Mouse (Mus musculus): ENCODE measurements around the gene Nwd2. TPM values are rescaled to one million over a fixed set of nuclear protein-coding genes. Genes with fewer than 3 reads are reported as not detected.

Gene Nwd2
- polyA plus RNA-seq, 1 experiment: 9.1 TPM

GRCm38 (mm10) chr5:63765886-63766285 lies 117.0 kb downstream of the Nwd2 start:
- no peak for TF ChIP-seq CTCF (IDR thresholded peaks at IDR 0.05; ENCODE audit: borderline replicate concordance, extremely low read depth, insufficient read depth, insufficient read length)
- TF ChIP-seq POLR2A (IDR thresholded peaks at IDR 0.05; ENCODE audit: borderline replicate concordance, extremely low read depth, insufficient read depth, insufficient read length, poor library complexity, severe bottlenecking): no peak
- peak; percentile 82 for DNase-seq (ENCODE audit: low read depth)

DNA sequence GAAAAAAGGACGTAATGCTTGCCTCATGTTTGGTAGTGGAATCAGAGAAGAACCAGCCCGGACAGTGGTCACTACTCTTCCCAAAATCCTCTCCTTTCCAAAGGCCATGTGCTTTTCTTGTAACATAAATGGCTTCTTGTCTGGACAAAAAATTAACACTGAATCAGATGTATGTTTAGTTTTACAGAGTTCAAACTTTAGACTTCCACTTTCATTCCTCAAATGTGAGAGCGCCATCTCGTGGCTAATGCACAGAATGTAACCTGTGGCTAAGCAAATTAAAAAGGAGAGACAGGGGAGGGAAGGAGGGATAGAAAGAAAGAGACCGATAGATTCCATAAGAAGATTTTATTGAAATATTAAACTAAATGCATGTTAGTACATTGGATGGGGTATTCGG lies 117.8 kb downstream of the Nwd2 start:
- TF ChIP-seq CTCF (IDR thresholded peaks at IDR 0.05; ENCODE audit: borderline replicate concordance, extremely low read depth, insufficient read depth, insufficient read length) (peak; percentile 66; the same call in 1 of the 2 replicates), POLR2A (IDR thresholded peaks at IDR 0.05; ENCODE audit: borderline replicate concordance, extremely low read depth, insufficient read depth, insufficient read length, poor library complexity, severe bottlenecking) (no peak)
- peak; percentile 90 for DNase-seq (ENCODE audit: low read depth)

- DNase-seq (ENCODE audit: low read depth): peak; percentile 83
- TF ChIP-seq CTCF (IDR thresholded peaks at IDR 0.05; ENCODE audit: borderline replicate concordance, extremely low read depth, insufficient read depth, insufficient read length) (no peak), POLR2A (IDR thresholded peaks at IDR 0.05; ENCODE audit: borderline replicate concordance, extremely low read depth, insufficient read depth, insufficient read length, poor library complexity, severe bottlenecking) (no peak)
These were observed 118.6 kb downstream of the Nwd2 start for GRCm38 (mm10) chr5:63767464-63767863.

DNA sequence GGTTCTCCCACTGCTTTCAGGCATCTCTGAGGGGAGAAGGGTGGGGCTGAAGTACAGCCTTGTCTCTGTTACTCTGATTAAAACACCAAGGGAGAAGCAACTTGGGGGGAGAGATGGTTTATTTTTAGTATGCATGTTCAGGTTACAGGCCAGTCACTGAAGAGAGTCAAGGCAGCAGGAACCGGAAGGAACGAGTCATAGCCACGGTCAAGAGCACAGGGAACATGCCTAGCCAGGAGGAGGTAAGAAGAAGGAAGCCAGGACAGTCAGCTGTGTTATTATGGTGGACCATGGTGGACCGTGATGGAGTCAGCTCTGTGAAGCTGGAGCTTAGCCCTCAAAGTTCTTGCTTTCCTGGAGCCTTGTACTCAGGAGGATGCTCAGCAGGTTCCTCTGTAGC lies 119.3 kb downstream of the Nwd2 start:
- no peak for DNase-seq (ENCODE audit: low read depth)
- no peak for TF ChIP-seq CTCF (IDR thresholded peaks at IDR 0.05; ENCODE audit: borderline replicate concordance, extremely low read depth, insufficient read depth, insufficient read length)
- no peak for TF ChIP-seq POLR2A (IDR thresholded peaks at IDR 0.05; ENCODE audit: borderline replicate concordance, extremely low read depth, insufficient read depth, insufficient read length, poor library complexity, severe bottlenecking)

DNA sequence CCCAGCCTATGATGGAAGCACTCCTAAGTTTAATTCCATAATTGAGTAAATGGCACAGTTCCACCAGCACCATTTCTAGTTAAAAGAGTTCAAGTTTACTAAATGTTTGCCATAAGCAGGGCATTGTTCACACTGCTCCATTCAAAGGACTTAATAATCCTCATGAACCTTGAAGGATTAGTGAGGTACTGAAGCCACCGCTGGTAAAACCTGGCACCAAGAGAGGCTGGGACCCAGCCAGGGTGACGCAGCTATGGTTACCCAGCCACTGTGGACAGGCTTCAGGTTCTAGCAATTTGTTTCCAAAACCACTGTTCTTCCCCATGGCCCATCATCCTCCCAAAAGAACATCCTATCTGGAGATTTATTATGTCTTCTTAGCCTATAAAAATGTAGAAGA lies 124.1 kb downstream of the Nwd2 start:
- DNase-seq (ENCODE audit: low read depth): peak; percentile 56
- TF ChIP-seq POLR2A (IDR thresholded peaks at IDR 0.05; ENCODE audit: borderline replicate concordance, extremely low read depth, insufficient read depth, insufficient read length, poor library complexity, severe bottlenecking) (no peak), CTCF (IDR thresholded peaks at IDR 0.05; ENCODE audit: borderline replicate concordance, extremely low read depth, insufficient read depth, insufficient read length) (no peak)

DNA sequence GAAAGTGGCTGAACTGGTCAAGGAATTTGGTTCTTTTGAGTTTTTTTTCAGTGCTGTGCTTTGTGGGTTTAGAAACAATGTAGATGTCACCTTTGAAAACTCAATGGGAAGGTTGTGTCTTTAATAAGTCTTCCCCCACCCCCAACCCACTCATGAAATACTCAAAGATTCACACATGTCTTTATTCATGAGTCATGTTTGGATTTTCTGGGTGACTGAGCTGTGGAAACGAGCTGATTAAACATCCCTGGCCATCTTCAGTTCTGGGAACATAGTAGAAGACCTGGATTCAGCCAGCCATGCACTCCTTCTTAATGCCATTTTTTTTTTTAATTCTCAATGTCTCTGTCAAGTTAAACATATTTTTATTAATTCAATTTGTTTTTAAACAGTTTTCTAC lies 124.7 kb downstream of the Nwd2 start:
- no peak for TF ChIP-seq CTCF (IDR thresholded peaks at IDR 0.05; ENCODE audit: borderline replicate concordance, extremely low read depth, insufficient read depth, insufficient read length)
- no peak for TF ChIP-seq POLR2A (IDR thresholded peaks at IDR 0.05; ENCODE audit: borderline replicate concordance, extremely low read depth, insufficient read depth, insufficient read length, poor library complexity, severe bottlenecking)

DNA sequence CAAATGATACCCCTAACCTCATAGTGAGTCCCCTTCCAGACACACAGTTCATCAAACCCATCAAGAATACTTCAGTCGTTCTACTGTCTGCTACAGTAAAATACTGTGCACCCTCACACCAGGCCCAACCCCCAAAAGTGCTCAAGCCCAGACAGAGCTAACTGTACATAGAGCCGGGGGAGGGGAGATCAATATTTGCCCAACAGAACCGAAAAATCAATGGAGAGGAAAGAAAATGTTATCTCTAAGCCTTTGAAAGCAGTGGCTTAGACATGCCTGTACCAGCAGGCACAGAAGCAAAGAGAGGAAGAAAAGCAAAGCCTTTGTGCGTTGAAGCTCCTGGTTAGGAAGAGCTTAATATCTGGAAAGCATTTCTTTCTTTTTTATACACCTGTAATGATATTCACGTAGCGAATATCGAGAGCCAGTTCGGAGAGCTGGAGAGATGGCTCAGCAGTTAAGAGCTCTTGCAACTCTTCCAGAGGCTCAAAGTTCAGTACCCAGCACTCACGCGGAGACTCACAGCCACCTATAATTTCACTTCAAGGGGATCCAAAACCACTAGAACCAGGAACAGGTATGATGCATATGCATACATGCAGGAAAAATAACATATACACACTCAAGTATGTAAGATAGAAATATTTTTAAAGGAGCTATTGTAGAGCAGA lies 139.4 kb downstream of the Nwd2 start:
- DNase-seq (ENCODE audit: low read depth): no peak
- no peak for TF ChIP-seq CTCF (IDR thresholded peaks at IDR 0.05; ENCODE audit: borderline replicate concordance, extremely low read depth, insufficient read depth, insufficient read length)
- no peak for TF ChIP-seq POLR2A (IDR thresholded peaks at IDR 0.05; ENCODE audit: borderline replicate concordance, extremely low read depth, insufficient read depth, insufficient read length, poor library complexity, severe bottlenecking)

More for the DNA sequence above, 124.7 kb downstream of the Nwd2 start:
- DNase-seq (ENCODE audit: low read depth): no peak

GRCm38 (mm10) chr5:63811819-63812508 lies 163.1 kb downstream of the Nwd2 start, which contains the start of gene 0610040J01Rik:
TSS of gene 0610040J01Rik (plus strand) at chr5:63812363.
- DNase-seq (ENCODE audit: low read depth): peak; percentile 88

GRCm38 (mm10) chr5:63812509-63812865 lies 163.6 kb downstream of the Nwd2 start:
- TF ChIP-seq CTCF (IDR thresholded peaks at IDR 0.05; ENCODE audit: borderline replicate concordance, extremely low read depth, insufficient read depth, insufficient read length) (no peak), POLR2A (IDR thresholded peaks at IDR 0.05; ENCODE audit: borderline replicate concordance, extremely low read depth, insufficient read depth, insufficient read length, poor library complexity, severe bottlenecking) (no peak)
- no peak for DNase-seq (ENCODE audit: low read depth)

More at GRCm38 (mm10) chr5:63811819-63812508, 163.1 kb downstream of the Nwd2 start, which contains the start of gene 0610040J01Rik:
- TF ChIP-seq CTCF (IDR thresholded peaks at IDR 0.05; ENCODE audit: borderline replicate concordance, extremely low read depth, insufficient read depth, insufficient read length): peak; percentile 80
- no peak for TF ChIP-seq POLR2A (IDR thresholded peaks at IDR 0.05; ENCODE audit: borderline replicate concordance, extremely low read depth, insufficient read depth, insufficient read length, poor library complexity, severe bottlenecking)

GRCm38 (mm10) chr5:63816643-63817042 lies 167.7 kb downstream of the Nwd2 start:
- DNase-seq (ENCODE audit: low read depth): no peak
- no peak for TF ChIP-seq POLR2A (IDR thresholded peaks at IDR 0.05; ENCODE audit: borderline replicate concordance, extremely low read depth, insufficient read depth, insufficient read length, poor library complexity, severe bottlenecking)

DNA sequence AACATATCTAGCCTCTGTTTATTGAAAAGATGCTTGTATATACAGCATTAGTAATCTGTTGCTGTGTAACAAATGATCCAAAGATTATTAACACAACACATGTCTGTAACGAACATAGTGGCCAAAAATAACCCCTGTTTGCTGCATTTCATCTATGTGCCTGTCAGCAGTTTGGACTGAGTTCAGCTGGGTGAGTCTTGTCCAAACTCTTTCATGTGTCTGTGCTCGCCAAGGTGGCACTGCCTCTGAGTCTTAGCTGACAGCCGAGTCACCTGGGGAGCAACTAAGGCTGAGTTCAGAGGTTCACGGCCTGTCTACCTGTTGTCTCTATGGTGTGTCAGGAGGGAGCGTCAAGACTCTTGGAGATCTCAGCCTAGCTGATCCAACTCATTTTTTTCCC lies 168.4 kb downstream of the Nwd2 start:
- TF ChIP-seq CTCF (IDR thresholded peaks at IDR 0.05; ENCODE audit: borderline replicate concordance, extremely low read depth, insufficient read depth, insufficient read length) (no peak), POLR2A (IDR thresholded peaks at IDR 0.05; ENCODE audit: borderline replicate concordance, extremely low read depth, insufficient read depth, insufficient read length, poor library complexity, severe bottlenecking) (no peak)
- DNase-seq (ENCODE audit: low read depth): no peak

DNA sequence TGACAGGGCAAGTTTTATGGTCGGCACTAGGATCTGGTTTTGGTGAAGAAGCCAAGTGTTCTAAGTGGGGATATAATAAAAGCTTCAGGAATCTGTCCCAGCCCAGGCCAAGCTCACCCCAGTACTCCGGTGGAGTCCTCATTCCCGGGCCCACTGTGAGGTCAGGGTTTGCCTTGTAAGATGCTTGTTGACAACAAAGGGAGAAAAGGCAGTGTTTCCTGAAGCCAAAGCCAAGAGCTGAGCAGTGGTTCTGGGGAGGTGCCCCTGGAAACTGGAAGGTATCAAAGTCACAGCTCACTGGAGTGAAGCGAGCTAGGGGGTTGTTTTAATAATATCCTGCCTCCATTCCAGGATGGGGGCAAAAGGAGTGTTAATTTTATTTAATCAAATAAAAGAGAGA lies 170.1 kb downstream of the Nwd2 start:
- TF ChIP-seq CTCF (IDR thresholded peaks at IDR 0.05; ENCODE audit: borderline replicate concordance, extremely low read depth, insufficient read depth, insufficient read length) (no peak), POLR2A (IDR thresholded peaks at IDR 0.05; ENCODE audit: borderline replicate concordance, extremely low read depth, insufficient read depth, insufficient read length, poor library complexity, severe bottlenecking) (no peak)
- no peak for DNase-seq (ENCODE audit: low read depth)

Measured in brain, embryonic 14.5 days (tissue).